ENCODE assay signal across 8 mouse cellular contexts in genomic region chr12:108763057-108763796, GRCm38 (mm10). TPM values are rescaled to one million over a fixed set of nuclear protein-coding genes. Genes with fewer than 3 reads are reported as not detected.
DNase-seq lines count a peak whose midpoint lies in the region; ATAC-seq lines count a peak whose summit lies in the region.

No protein-coding gene starts in this region.

- H3K27me3 ChIP-seq in midbrain, embryonic 11.5 days (ENCODE audit: control insufficient read depth, insufficient read depth, low read length), result no peaks in the 10 kb centered on the region
- H3K27me3 ChIP-seq in midbrain, embryonic 14.5 days (ENCODE audit: control insufficient read depth, insufficient read depth, low read length), result no peaks in the 10 kb centered on the region
- no peaks in the 10 kb centered on the region; the same call in 1 of the 2 replicates for H3K27me3 ChIP-seq in liver, embryonic 13.5 days
- H3K27me3 ChIP-seq in stomach, embryonic 15.5 days (replicated peaks), result no peaks in the 10 kb centered on the region
- H3K27me3 ChIP-seq in forebrain, embryonic 13.5 days, result no peaks in the 10 kb centered on the region

- WGBS in midbrain, embryonic 11.5 days, result 64% methylated on average over 9 of the region's 9 CpGs
- 59% methylated on average over 9 of the region's 9 CpGs for WGBS in midbrain, embryonic 14.5 days
- WGBS in liver, embryonic 13.5 days (ENCODE audit: insufficient replicate concordance), result 13% methylated on average over 9 of the region's 9 CpGs
- WGBS in stomach, embryonic 15.5 days, result 55% methylated on average over 9 of the region's 9 CpGs
- WGBS in forebrain, embryonic 13.5 days, result 67% methylated on average over 9 of the region's 9 CpGs

- H3K9ac ChIP-seq in midbrain, embryonic 11.5 days (ENCODE audit: low read length), result no peak overlapping the region
- H3K9ac ChIP-seq in midbrain, embryonic 14.5 days (replicated peaks; ENCODE audit: low read length), result no peak overlapping the region
- H3K9ac ChIP-seq in liver, embryonic 13.5 days, result peak overlapping the region; percentile 68
- H3K9ac ChIP-seq in stomach, embryonic 15.5 days, result no peak overlapping the region
- H3K9ac ChIP-seq in forebrain, embryonic 13.5 days, result no peak overlapping the region

- H3K36me3 ChIP-seq in midbrain, embryonic 11.5 days (ENCODE audit: control insufficient read depth, insufficient read depth, low read length), result no peaks in the 10 kb centered on the region
- H3K36me3 ChIP-seq in midbrain, embryonic 14.5 days (ENCODE audit: control insufficient read depth, insufficient read depth, low read length), result no peaks in the 10 kb centered on the region
- H3K36me3 ChIP-seq in liver, embryonic 13.5 days, result no peaks in the 10 kb centered on the region
- H3K36me3 ChIP-seq in stomach, embryonic 15.5 days, result no peaks in the 10 kb centered on the region
- H3K36me3 ChIP-seq in forebrain, embryonic 13.5 days (ENCODE audit: poor library complexity, severe bottlenecking), result no peaks in the 10 kb centered on the region

- intact Hi-C loops in left cerebral cortex, postnatal 4 days (cut with DNase I), result no loop called here

- H3K27ac ChIP-seq in midbrain, embryonic 11.5 days (ENCODE audit: low read depth, low read length), result no peak overlapping the region
- no peak overlapping the region for H3K27ac ChIP-seq in midbrain, embryonic 14.5 days (replicated peaks; ENCODE audit: low read depth, low read length)
- H3K27ac ChIP-seq in liver, embryonic 13.5 days, result peak overlapping the region; percentile 88
- peak overlapping the region; percentile 40; the same call in 1 of the 2 replicates for H3K27ac ChIP-seq in stomach, embryonic 15.5 days
- H3K27ac ChIP-seq in forebrain, embryonic 13.5 days, result no peak overlapping the region

- no peak overlapping the region for H3K4me2 ChIP-seq in midbrain, embryonic 11.5 days
- H3K4me2 ChIP-seq in midbrain, embryonic 14.5 days (ENCODE audit: low read length), result no peak overlapping the region
- peak overlapping the region; percentile 69 for H3K4me2 ChIP-seq in liver, embryonic 13.5 days
- H3K4me2 ChIP-seq in stomach, embryonic 15.5 days, result no peak overlapping the region
- no peak overlapping the region for H3K4me2 ChIP-seq in forebrain, embryonic 13.5 days

- no peaks in the 10 kb centered on the region for H3K9me3 ChIP-seq in midbrain, embryonic 11.5 days (ENCODE audit: control insufficient read depth, low read length)
- H3K9me3 ChIP-seq in midbrain, embryonic 14.5 days (ENCODE audit: control insufficient read depth, low read length), result no peaks in the 10 kb centered on the region
- no peaks in the 10 kb centered on the region for H3K9me3 ChIP-seq in liver, embryonic 13.5 days (replicated peaks)
- H3K9me3 ChIP-seq in stomach, embryonic 15.5 days, result no peaks in the 10 kb centered on the region
- H3K9me3 ChIP-seq in forebrain, embryonic 13.5 days (replicated peaks), result no peaks in the 10 kb centered on the region

- no peak overlapping the region for H3K4me3 ChIP-seq in midbrain, embryonic 11.5 days (ENCODE audit: low read depth, low read length)
- no peak overlapping the region for H3K4me3 ChIP-seq in midbrain, embryonic 14.5 days (replicated peaks; ENCODE audit: low read depth, low read length)
- H3K4me3 ChIP-seq in liver, embryonic 13.5 days (replicated peaks), result peak overlapping the region; percentile 40
- H3K4me3 ChIP-seq in stomach, embryonic 15.5 days (replicated peaks), result no peak overlapping the region
- H3K4me3 ChIP-seq in forebrain, embryonic 13.5 days, result no peak overlapping the region

- peak; percentile 65 for DNase-seq in midbrain, embryonic 11.5 days (ENCODE audit: low spot score, missing footprints)
- DNase-seq in midbrain, embryonic 14.5 days, result no peak
- peak; percentile 39 for DNase-seq in embryo, embryonic 10.5 days (ENCODE audit: low spot score)
- peak; percentile 76 for DNase-seq in liver, embryonic 13.5 days
- DNase-seq in left cerebral cortex, postnatal 4 days, result no peak

- ATAC-seq in midbrain, embryonic 11.5 days (ENCODE audit: low FRiP score), result no peak
- ATAC-seq in midbrain, embryonic 14.5 days (ENCODE audit: low FRiP score, low TSS enrichment), result no peak
- ATAC-seq in liver, embryonic 13.5 days (ENCODE audit: low read depth), result peak; percentile 86
- ATAC-seq in stomach, embryonic 15.5 days (ENCODE audit: insufficient read depth, low FRiP score, low read depth), result peak; percentile 65
- no peak for ATAC-seq in forebrain, embryonic 13.5 days
- ATAC-seq in cerebellum, adult (ENCODE audit: insufficient number of reproducible peaks, low FRiP score, low TSS enrichment), result no peak

- H3K4me1 ChIP-seq in midbrain, embryonic 11.5 days (ENCODE audit: control insufficient read depth, insufficient read depth, low read length), result no peaks in the 10 kb centered on the region
- peaks cover 5% of the 10 kb centered on the region; the same call in 1 of the 2 replicates for H3K4me1 ChIP-seq in midbrain, embryonic 14.5 days (ENCODE audit: control insufficient read depth, insufficient read depth, low read length)
- H3K4me1 ChIP-seq in liver, embryonic 13.5 days (replicated peaks), result peaks cover 74% of the 10 kb centered on the region
- peaks cover 24% of the 10 kb centered on the region for H3K4me1 ChIP-seq in stomach, embryonic 15.5 days
- 0 out of 2 replicates have a peak, but pooled peaks cover 10% of the 10 kb centered on the region for H3K4me1 ChIP-seq in forebrain, embryonic 13.5 days

RNA-seq across cellular contexts. Expression of gene Yy1, which starts 29.5 kb away (rescaled TPM):
- 19.0 and 19.5 TPM in 2 replicates for polyA plus RNA-seq in midbrain, embryonic 11.5 days (2014; fragmentation: Nextera tagmentation; extraction: Ambion mirVana)
- 15.1 and 16.6 TPM in 2 replicates for polyA plus RNA-seq in midbrain, embryonic 14.5 days (2014; fragmentation: Nextera tagmentation; extraction: Ambion mirVana)
- 7.7 and 10.6 TPM in 2 replicates for polyA plus RNA-seq in liver, embryonic 13.5 days (2015; fragmentation: Nextera tagmentation; extraction: Ambion mirVana)
- 17.0 and 17.9 TPM in 2 replicates for polyA plus RNA-seq in stomach, embryonic 15.5 days (2015; fragmentation: Nextera tagmentation; extraction: Ambion mirVana)
- polyA plus RNA-seq in forebrain, embryonic 13.5 days (2015; fragmentation: Nextera tagmentation; extraction: Ambion mirVana), result 15.8 and 17.3 TPM in 2 replicates
- 10 to 100 TPM; 53.1 to 55.5 TPM for total RNA-seq in left cerebral cortex, postnatal 4 days (2021)

Comparison
In these comparisons a context has a peak if more than half of its experiments do, and no peak if none do; other contexts are left out.
1. DNase-seq: peak in midbrain, embryonic 11.5 days (single experiment), embryo, embryonic 10.5 days (single experiment) and liver, embryonic 13.5 days (single experiment); none in midbrain, embryonic 14.5 days (single experiment) and left cerebral cortex, postnatal 4 days (single experiment).
2. ATAC-seq: peak in liver, embryonic 13.5 days (single experiment) and stomach, embryonic 15.5 days (single experiment); none in midbrain, embryonic 11.5 days (single experiment), midbrain, embryonic 14.5 days (single experiment), forebrain, embryonic 13.5 days (single experiment) and cerebellum, adult (single experiment).
3. H3K27ac ChIP-seq: peak in liver, embryonic 13.5 days (single experiment) and stomach, embryonic 15.5 days (single experiment); none in midbrain, embryonic 11.5 days (single experiment), midbrain, embryonic 14.5 days (single experiment) and forebrain, embryonic 13.5 days (single experiment).